Mouse (Mus musculus) limb, embryonic 14.5 days (tissue): ENCODE results near the gene Fut9. TPM values are rescaled to one million over a fixed set of nuclear protein-coding genes. Genes with fewer than 3 reads are reported as not detected.

Experiments
- ATAC-seq: fragments of 200-750 bp; cut with Nextera tagmentation; 2 replicates; pipeline ENCODE4 v1.8.0; 2017; ENCODE audit warnings: low read depth, moderate number of reproducible peaks, moderate TSS enrichment; ENCODE audit not compliant: low FRiP score
- DNase-seq: peaks from one replicate; pipeline ENCODE4 v3.0.0-alpha.2; 2015; ENCODE audit warnings: low spot score
- H3K27ac ChIP-seq: fragments of 300-500 bp; sonication (generic); replicated peaks from 2 replicates; pipeline ENCODE4 v1.5.1; 2014; ENCODE audit warnings: low read depth, mild to moderate bottlenecking, low read length, moderate library complexity, mixed read lengths
- H3K27me3 ChIP-seq: fragments of 300-500 bp; sonication (generic); 2 replicates; pipeline ENCODE4 v1.6.1; 2014; ENCODE audit warnings: low read length, mixed read lengths; ENCODE audit not compliant: control insufficient read depth, insufficient read depth
- H3K36me3 ChIP-seq: fragments of 300-500 bp; sonication (generic); 2 replicates; pipeline ENCODE4 v1.6.1; 2014; ENCODE audit warnings: mild to moderate bottlenecking, low read length, moderate library complexity, mixed read lengths; ENCODE audit not compliant: control insufficient read depth, insufficient read depth
- H3K4me1 ChIP-seq: fragments of 300-500 bp; sonication (generic); 2 replicates; pipeline ENCODE4 v1.6.1; 2014; ENCODE audit warnings: antibody characterized with exemption, low read length, mixed read lengths; ENCODE audit not compliant: control insufficient read depth, insufficient read depth
- H3K4me2 ChIP-seq: fragments of 300-500 bp; sonication (generic); replicated peaks from 2 replicates; pipeline ENCODE4 v1.6.1; 2014; ENCODE audit warnings: low read depth, mild to moderate bottlenecking, low read length, moderate library complexity; ENCODE audit not compliant: severe bottlenecking
- H3K4me3 ChIP-seq: fragments of 300-500 bp; sonication (generic); replicated peaks from 2 replicates; pipeline ENCODE4 v1.5.1; 2014; ENCODE audit warnings: low read length
- H3K9ac ChIP-seq: fragments of 300-500 bp; sonication (generic); 2 replicates; pipeline ENCODE4 v1.6.1; 2014; ENCODE audit warnings: mild to moderate bottlenecking, low read depth, low read length, moderate library complexity; ENCODE audit not compliant: severe bottlenecking
- H3K9me3 ChIP-seq: fragments of 300-500 bp; sonication (generic); 2 replicates; pipeline ENCODE4 v1.6.1; 2016; ENCODE audit warnings: low read length; ENCODE audit not compliant: control insufficient read depth
- POLR2A ChIP-seq: fragments of 200-500 bp; IDR thresholded peaks from 2 replicates; pipeline ENCODE4 v1.8.0; 2012; ENCODE audit warnings: inconsistent platforms, mild to moderate bottlenecking, moderate library complexity, borderline replicate concordance; ENCODE audit not compliant: insufficient read depth, insufficient read length; ENCODE audit errors: extremely low read depth
- WGBS: fragments of 180-500 bp; shearing (Covaris S2); extraction: QIAGEN DNeasy Blood & Tissue Kit; methylation state at CpG from one replicate; pipeline ENCODE4 v1.1.7; 2014; 5-methylcytosine and 5-hydroxymethylcytosine counted together
- polyA plus RNA-seq, 2 experiments: library from polyadenylated mRNA; depleted of rRNA in 1 of 2; stranded (reverse) in 1 of 2; unstranded in 1 of 2; fragments of >200 nt; fragmentation: Nextera tagmentation in 1 of 2; extraction: Ambion mirVana in 1 of 2; gene quantifications; 2 replicates each; pipeline versions ENCODE4 v1.2.1 to v1.2.3; 2012 to 2014

Gene Fut9
- polyA plus RNA-seq, 2 experiments, result 0.10 to 0.19 TPM

DNA sequence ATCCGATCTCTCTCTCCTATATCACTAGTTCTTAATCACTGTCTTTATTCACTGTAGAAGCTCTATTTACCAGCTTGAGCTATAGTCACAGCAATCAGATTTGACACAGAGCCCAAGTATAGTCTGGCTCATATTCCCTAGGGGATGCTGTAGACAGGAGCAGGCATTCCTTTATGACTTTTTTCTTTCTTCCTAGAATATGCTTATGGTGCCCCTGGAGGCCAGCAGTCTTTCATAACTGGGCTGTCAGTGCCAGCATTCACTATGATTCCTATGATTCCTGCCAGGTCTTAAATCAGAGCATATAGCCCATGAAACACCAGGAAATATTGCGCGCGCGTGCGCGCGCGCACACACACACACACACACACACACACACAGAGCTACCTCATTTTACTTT, 172.6 kb downstream of the Fut9 start:
- no peaks in the 10 kb centered on the region for H3K36me3 ChIP-seq
- no peak for TF ChIP-seq POLR2A
- H3K9me3 ChIP-seq, result no peaks in the 10 kb centered on the region
- no peaks in the 10 kb centered on the region for H3K4me1 ChIP-seq
- no peak overlapping the region for H3K27ac ChIP-seq
- H3K27me3 ChIP-seq, result no peaks in the 10 kb centered on the region
- H3K9ac ChIP-seq, result no peak overlapping the region
- no peak for ATAC-seq
- no peak overlapping the region for H3K4me3 ChIP-seq
- no peak overlapping the region for H3K4me2 ChIP-seq
- peak; percentile 15 for DNase-seq
- WGBS, result 92% methylated on average over 9 of the region's 9 CpGs

GRCm38 (mm10) chr4:25627039-25627438, 173.0 kb downstream of the Fut9 start:
- 61% methylated on average over 1 of the region's 1 CpGs for WGBS

GRCm38 (mm10) chr4:25623176-25623575, 176.9 kb downstream of the Fut9 start:
- Histone ChIP-seq H3K9ac (no peak overlapping the region), H3K4me1 (no peaks in the 10 kb centered on the region), H3K27me3 (no peaks in the 10 kb centered on the region), H3K27ac (no peak overlapping the region), H3K4me2 (no peak overlapping the region), H3K4me3 (no peak overlapping the region), H3K36me3 (no peaks in the 10 kb centered on the region), H3K9me3 (no peaks in the 10 kb centered on the region)
- DNase-seq (no peak), ATAC-seq (no peak)
- TF ChIP-seq POLR2A, result no peak
- WGBS, result 91% methylated on average over 2 of the region's 2 CpGs

More at GRCm38 (mm10) chr4:25627039-25627438, 173.0 kb downstream of the Fut9 start:
- no peaks in the 10 kb centered on the region for H3K36me3 ChIP-seq
- H3K9me3 ChIP-seq, result no peaks in the 10 kb centered on the region
- no peak for TF ChIP-seq POLR2A
- H3K4me3 ChIP-seq, result no peak overlapping the region
- H3K27me3 ChIP-seq, result no peaks in the 10 kb centered on the region
- H3K9ac ChIP-seq, result no peak overlapping the region
- no peak overlapping the region for H3K27ac ChIP-seq
- no peak overlapping the region for H3K4me2 ChIP-seq
- no peak for DNase-seq
- ATAC-seq, result no peak
- H3K4me1 ChIP-seq, result no peaks in the 10 kb centered on the region

GRCm38 (mm10) chr4:25617301-25617700, 182.7 kb downstream of the Fut9 start:
- 79% methylated on average over 4 of the region's 4 CpGs for WGBS
- TF ChIP-seq POLR2A, result no peak
- H3K4me1 ChIP-seq, result no peaks in the 10 kb centered on the region
- H3K27ac ChIP-seq, result no peak overlapping the region
- no peak overlapping the region for H3K4me2 ChIP-seq
- H3K4me3 ChIP-seq, result no peak overlapping the region
- no peak for ATAC-seq
- H3K36me3 ChIP-seq, result no peaks in the 10 kb centered on the region
- no peak for DNase-seq
- no peaks in the 10 kb centered on the region for H3K27me3 ChIP-seq
- no peak overlapping the region for H3K9ac ChIP-seq
- no peaks in the 10 kb centered on the region for H3K9me3 ChIP-seq

- no peak overlapping the region for H3K4me3 ChIP-seq
- H3K36me3 ChIP-seq, result no peaks in the 10 kb centered on the region
- ATAC-seq, result no peak
- H3K27ac ChIP-seq, result no peak overlapping the region
- TF ChIP-seq POLR2A, result no peak
- 90% methylated on average over 5 of the region's 5 CpGs for WGBS
- no peaks in the 10 kb centered on the region for H3K4me1 ChIP-seq
- no peak for DNase-seq
- H3K4me2 ChIP-seq, result no peak overlapping the region
- H3K9me3 ChIP-seq, result no peaks in the 10 kb centered on the region
- H3K9ac ChIP-seq, result no peak overlapping the region
- H3K27me3 ChIP-seq, result no peaks in the 10 kb centered on the region
These were observed 186.6 kb downstream of the Fut9 start for GRCm38 (mm10) chr4:25613426-25613825.

DNA sequence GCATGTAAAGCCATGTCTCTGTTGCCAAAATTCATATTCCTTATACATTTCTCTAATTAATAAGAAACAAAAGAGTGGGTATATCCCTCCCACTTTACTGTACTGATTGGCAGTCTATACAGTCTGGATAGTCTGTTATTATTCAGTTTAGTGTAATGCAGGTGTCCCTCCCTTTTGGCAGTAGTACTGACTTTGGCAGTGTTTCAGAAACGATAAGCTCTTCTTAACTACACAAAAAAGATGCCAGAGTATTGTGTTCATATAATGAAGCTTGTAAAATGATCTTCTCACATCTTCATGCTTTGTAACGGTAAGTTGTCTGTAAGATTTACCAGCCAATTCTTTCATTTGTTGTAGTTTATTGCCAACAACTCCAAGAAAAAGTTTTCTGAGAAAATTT, 189.6 kb downstream of the Fut9 start:
- no peak overlapping the region for H3K9ac ChIP-seq
- WGBS, result 74% methylated on average over 2 of the region's 2 CpGs
- no peak overlapping the region for H3K27ac ChIP-seq
- no peak for ATAC-seq
- no peaks in the 10 kb centered on the region for H3K27me3 ChIP-seq
- no peak for TF ChIP-seq POLR2A
- no peak overlapping the region for H3K4me2 ChIP-seq
- no peaks in the 10 kb centered on the region for H3K4me1 ChIP-seq
- H3K9me3 ChIP-seq, result no peaks in the 10 kb centered on the region
- H3K4me3 ChIP-seq, result no peak overlapping the region
- DNase-seq, result no peak
- H3K36me3 ChIP-seq, result no peaks in the 10 kb centered on the region
